Mouse (Mus musculus) gastrocnemius, adult 8-10 months (tissue): ENCODE measurements at regions not wholly inside any gene's neighbourhood (a gene's known extent, or its start where the extent isn't known, plus 50 kb on each side); places are given as distances from the start of the nearest gene placed in this dataset.
"Not testable (repeated sequence)": the region's sequence is repeated elsewhere in the genome, so short reads cannot be mapped to it uniquely, and the experiment has no call there.

ENCODE experiments used
- DNase-seq, 2 experiments: peaks; one replicate each; pipeline ENCODE4 v3.0.0; 2022; ENCODE audit warnings: low spot score in 2 of 2

DNA sequence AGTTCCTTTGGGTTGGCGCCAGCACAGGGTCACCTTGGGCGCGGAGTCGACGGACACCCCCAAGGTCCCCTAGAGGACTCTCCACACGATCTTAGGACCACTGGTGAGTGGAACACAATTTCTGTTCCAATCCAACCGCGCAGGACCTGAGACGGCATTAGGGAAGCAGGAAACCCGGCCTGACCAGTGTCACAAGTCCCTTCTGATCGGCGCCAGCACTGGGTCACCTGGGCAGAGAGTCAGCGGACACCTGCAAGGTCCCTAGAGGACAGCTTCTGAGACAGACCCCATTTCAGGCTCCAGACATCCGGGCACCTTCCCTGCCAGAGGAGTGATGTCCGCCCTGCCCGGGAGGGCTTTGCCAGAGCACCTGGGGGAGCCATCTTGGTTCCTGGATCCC lies 74.2 kb upstream of the Cdh13 start:
- not testable (repeated sequence) for DNase-seq

- peak in 1 of 2 experiments; percentile 14 for DNase-seq
Measured at GRCm38 (mm10) chr8:118190866-118191265, 92.7 kb upstream of the Cdh13 start.

GRCm38 (mm10) chr8:118189226-118189625 lies 94.3 kb upstream of the Cdh13 start:
- no peak for DNase-seq

GRCm38 (mm10) chr8:118169001-118169413 lies 114.5 kb upstream of the Cdh13 start:
- no peak for DNase-seq

- no peak for DNase-seq
Measured at GRCm38 (mm10) chr8:118162171-118162570, 121.4 kb upstream of the Cdh13 start.

- DNase-seq = no peak
Measured at GRCm38 (mm10) chr8:118147359-118148205, 136.0 kb upstream of the Cdh13 start.

DNA sequence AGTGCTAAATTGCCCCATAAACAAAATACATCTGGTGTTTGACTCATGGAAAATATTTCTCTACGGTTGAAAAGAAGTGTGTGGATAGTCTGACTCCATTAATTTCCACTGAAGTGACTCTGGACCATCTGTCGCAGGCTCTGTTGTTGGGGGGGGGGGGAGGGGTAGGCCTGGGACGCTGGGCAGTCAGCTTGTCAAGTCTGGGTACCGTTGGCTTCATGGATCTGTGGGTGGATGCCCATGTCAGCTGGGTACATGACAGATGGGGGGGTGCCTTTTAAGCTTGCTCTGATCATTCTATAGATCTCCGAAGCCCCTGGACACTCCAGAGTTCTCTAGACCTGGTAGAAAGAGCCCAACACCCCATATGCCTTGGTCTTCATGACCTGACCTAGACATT lies 139.0 kb upstream of the Cdh13 start:
- DNase-seq = no peak

DNA sequence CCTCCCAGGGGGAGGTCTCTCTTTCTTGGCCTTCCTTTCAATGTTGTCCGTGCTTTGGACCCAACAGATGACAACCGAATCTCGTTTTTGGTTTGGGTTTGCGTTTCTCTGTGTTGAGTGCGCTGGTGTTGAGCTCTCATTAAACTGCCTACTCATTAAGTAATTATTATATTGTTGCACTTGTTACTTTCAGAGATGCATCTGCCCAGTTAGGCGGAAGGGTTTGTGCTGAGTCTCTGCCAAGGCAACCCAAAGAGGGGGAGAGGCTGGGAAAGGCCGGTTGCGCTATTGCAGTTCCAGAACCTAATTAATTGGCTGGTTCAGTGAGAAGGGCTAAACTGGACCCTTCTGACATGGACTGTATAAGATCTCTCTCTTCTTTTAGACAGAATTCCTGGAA lies 141.2 kb upstream of the Cdh13 start:
- DNase-seq = no peak

GRCm38 (mm10) chr8:118139928-118140327 lies 143.6 kb upstream of the Cdh13 start:
- no peak for DNase-seq

GRCm38 (mm10) chr8:118137846-118138245 lies 145.7 kb upstream of the Cdh13 start:
- DNase-seq = no peak

- no peak for DNase-seq
Measured at GRCm38 (mm10) chr8:118124993-118125392, 158.5 kb upstream of the Cdh13 start.

- no peak for DNase-seq
Measured at GRCm38 (mm10) chr8:118114253-118114652, 169.3 kb upstream of the Cdh13 start.

DNA sequence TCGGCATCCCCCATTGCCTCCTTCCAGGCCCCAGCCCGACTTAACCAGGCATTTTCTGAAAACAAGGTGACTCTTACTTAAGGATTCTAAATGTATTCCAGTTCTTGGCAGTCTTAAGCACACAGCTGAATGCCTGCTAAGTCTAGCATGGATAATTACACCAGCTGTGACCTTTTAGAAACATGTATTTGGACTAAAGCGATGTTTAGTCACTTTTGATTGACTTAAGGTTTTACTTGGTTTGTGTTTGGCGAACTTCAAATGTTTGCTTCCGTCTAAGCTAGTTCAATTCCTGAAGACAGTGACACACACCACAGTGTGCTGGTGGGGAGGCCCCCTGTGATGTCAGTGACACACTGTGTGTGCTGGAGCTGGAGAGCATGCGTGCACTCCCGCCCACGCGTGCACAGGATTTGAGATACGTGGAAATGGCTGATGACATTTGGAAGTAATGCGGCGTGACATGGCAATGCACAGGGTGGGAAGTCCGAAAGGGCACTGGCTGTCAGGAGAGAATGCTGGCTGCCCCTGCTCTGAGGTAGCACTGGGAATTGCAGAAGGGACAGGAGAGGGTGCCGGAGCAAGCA lies 179.0 kb upstream of the Cdh13 start:
- no peak for DNase-seq

DNA sequence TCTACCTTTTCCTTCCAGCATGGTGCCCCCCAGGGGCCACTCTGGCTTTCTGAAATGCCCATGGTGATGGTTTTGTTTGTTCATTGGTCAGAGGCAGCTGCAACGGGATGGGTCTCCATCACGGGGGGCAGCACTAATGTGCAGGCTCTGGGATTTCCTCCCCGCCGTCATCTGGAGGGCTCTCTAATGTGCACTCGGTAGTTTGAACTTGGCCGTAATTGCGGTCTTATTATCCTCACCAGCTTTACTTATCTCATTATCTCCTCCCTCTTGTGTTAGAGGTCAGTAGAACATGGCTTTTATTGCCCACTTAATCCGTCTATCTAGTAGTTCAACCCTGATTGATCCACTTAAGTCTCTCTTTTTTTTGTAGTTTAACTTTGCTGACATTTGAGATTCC lies 182.2 kb upstream of the Cdh13 start:
- no peak for DNase-seq

- DNase-seq = no peak
Measured at GRCm38 (mm10) chr8:118062736-118063135, 220.8 kb upstream of the Cdh13 start.

DNA sequence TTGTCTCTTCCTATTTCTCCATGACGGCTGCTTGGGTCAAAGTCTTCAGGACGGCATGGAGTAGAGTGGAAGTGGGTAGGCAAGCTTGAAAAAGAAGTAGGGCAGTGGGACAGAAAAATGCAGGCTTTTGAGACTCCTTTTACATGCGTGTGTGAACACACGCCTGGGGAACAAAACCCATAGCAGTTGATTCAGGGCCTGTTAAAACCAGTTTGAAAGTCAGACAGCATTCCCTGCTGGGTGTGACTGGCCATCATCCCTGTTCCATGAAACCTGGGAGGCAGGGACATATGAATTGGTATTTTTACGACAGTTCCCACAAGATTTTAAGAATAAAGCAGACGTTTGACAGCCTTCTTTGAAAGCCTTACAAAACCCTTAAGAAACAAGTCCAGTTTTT lies 226.8 kb upstream of the Cdh13 start:
- DNase-seq = no peak

DNA sequence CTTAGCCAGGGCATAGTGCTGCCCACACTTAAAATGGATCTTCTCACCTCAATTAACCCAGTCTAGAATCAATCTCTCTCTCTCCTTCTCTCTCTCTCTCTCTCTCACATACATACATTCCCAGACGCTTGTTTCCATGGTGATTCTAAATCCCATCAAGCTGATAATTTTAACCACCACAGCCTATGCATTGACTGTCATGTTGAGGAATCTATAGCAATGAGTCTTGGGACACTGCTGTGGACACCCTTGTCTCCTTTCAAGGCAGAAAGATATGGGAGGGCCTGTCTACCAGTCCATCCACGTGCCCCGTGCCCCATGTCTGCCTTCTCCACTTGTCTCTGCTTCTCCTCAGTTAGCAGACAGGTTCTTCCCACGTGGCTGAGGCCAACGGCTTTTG lies 228.0 kb upstream of the Cdh13 start:
- no peak for DNase-seq

DNA sequence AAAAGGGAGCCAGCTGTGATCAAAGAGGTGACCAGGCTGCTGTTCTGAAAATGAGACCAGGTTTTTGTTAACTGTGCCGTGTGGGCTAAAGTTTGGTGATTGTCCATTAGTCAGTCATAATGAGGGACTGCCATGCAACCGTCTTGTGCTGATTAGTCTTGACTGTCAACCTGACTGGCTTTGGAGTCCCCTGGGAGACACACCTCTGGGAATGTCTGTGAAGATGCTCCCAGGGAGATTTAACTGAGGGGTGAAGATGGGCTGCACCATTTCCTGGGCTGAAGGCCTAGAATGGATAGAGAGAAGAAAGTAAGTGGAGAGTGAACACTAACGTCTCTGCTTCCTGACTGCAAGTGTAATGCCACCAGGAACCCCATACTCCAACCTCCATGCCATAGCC lies 233.1 kb upstream of the Cdh13 start:
- no peak for DNase-seq

- DNase-seq = no peak
Measured at GRCm38 (mm10) chr8:118042253-118042860, 240.6 kb upstream of the Mphosph6 start.

GRCm38 (mm10) chr8:118041253-118041652 lies 239.5 kb upstream of the Mphosph6 start:
- no peak for DNase-seq

- DNase-seq = no peak
Measured at GRCm38 (mm10) chr8:118037801-118038200, 236.1 kb upstream of the Mphosph6 start.

GRCm38 (mm10) chr8:118034051-118034450 lies 232.3 kb upstream of the Mphosph6 start:
- no peak for DNase-seq

DNA sequence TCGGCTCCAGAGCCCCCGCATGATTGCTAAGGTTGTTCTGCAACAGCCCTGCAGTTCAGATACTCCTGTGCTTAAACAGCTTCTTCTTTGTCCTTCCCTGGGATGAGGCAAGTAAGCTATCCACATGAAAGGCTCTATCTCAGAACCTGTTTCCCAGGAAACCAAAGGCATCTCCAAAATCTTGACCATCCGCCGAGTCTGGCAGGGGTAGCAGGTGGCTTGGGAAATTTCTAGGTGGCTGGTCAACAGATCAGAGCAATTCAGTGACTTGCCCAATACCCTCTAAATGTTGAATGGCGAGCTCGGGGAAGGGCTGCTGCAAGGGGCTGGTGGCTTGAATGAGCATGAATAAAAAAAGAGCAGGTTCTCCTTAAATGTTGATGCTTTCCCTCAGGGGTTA lies 229.7 kb upstream of the Mphosph6 start:
- DNase-seq = no peak
